Mouse (Mus musculus) cortical plate, adult 2 months (tissue): ENCODE measurements around the gene Nav1.

ENCODE experiments used
- CTCF ChIP-seq: fragments of 200-500 bp; IDR thresholded peaks from 2 replicates; pipeline ENCODE4 v1.5.1; 2011; ENCODE audit warnings: mild to moderate bottlenecking, control low read depth, low read length; ENCODE audit not compliant: insufficient read depth; ENCODE audit errors: extremely low read depth
- POLR2A ChIP-seq: fragments of 200-500 bp; IDR thresholded peaks from 2 replicates; pipeline ENCODE4 v1.6.1; 2011; ENCODE audit warnings: mild to moderate bottlenecking, low read length, control low read depth; ENCODE audit not compliant: insufficient read depth; ENCODE audit errors: extremely low read depth

DNA sequence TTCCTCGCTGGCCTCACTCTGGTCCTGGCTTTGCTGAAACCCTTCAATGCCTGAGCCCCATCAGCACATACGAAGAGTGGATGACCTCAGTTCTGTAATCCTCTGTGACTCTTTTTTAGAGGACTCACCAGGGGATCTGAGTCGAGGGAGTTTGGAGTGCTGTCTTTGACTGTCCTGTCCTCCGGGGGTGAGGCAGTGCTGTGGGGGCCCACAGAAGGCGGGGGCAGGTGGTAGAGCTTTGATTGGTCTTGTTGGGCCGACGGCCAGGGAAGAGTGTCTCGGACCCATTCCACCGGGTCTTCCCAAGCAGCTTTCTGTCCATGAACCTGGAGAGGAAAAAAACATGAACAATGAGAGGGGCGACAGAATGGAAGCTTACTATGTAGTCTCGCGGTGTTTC lies 163.6 kb downstream of the Nav1 start:
- TF ChIP-seq CTCF (no peak), POLR2A (no peak)
